Mouse (Mus musculus): ENCODE measurements around the gene Clpb. TPM values are rescaled to one million over a fixed set of nuclear protein-coding genes. Genes with fewer than 3 reads are reported as not detected.

Gene Clpb
- polyA plus RNA-seq, 1 experiment = 7.2 TPM

- Histone ChIP-seq H3K36me3 (ENCODE audit: control insufficient read depth, insufficient read depth, low read length) (no peaks in the 10 kb centered on the region), H3K27ac (ENCODE audit: insufficient read depth, low read depth, low read length) (no peak overlapping the region), H3K4me1 (ENCODE audit: control insufficient read depth, insufficient read depth, insufficient read length, low read length) (no peaks in the 10 kb centered on the region), H3K4me3 (ENCODE audit: low read depth, low read length) (no peak overlapping the region), H3K27me3 (ENCODE audit: control insufficient read depth, insufficient read depth, low read length) (no peaks in the 10 kb centered on the region)
- TF ChIP-seq CTCF (IDR thresholded peaks at IDR 0.05; ENCODE audit: extremely low read depth, insufficient read length, insufficient replicate concordance, low read depth, low read length) (no peak), POLR2A (IDR thresholded peaks at IDR 0.05; ENCODE audit: low read depth, low read length) (no peak)
- WGBS = 32% methylated on average over 3 of the region's 3 CpGs
Observed at GRCm38 (mm10) chr7:101650565-101650964, 12.9 kb upstream of the Clpb start.

DNA sequence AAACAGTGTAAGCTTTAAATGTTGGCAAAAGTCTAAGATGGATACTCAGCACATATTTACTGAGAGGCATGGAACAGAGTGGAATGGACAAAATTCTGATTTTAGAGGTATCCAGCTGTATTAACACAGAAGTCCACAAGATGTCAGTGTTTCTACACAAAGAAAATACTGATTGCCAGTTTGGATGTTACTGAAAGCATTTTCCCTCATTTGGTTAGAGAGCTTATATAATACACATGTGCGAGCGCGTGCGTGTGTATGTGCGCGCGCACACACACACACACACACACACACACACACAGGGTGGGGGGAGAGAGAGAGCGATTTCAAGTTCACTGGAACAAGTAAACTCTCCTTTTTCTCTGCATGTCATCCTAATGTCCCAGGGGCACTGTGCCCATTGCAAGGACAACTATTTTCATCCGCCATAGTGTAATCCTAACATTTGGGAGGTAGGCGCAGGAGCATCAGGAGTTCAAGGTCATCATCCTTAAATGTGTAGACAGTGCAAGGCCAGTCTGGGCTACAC lies 9.7 kb upstream of the Clpb start:
- Histone ChIP-seq H3K27ac (ENCODE audit: insufficient read depth, low read depth, low read length) (no peak overlapping the region), H3K4me1 (ENCODE audit: control insufficient read depth, insufficient read depth, insufficient read length, low read length) (no peaks in the 10 kb centered on the region), H3K4me3 (ENCODE audit: low read depth, low read length) (peak overlapping the region; percentile 24; the same call in 1 of the 2 replicates), H3K36me3 (ENCODE audit: control insufficient read depth, insufficient read depth, low read length) (no peaks in the 10 kb centered on the region), H3K27me3 (ENCODE audit: control insufficient read depth, insufficient read depth, low read length) (no peaks in the 10 kb centered on the region)
- 27% methylated on average over 10 of the region's 10 CpGs for WGBS
- TF ChIP-seq CTCF (IDR thresholded peaks at IDR 0.05; ENCODE audit: extremely low read depth, insufficient read length, insufficient replicate concordance, low read depth, low read length) (no peak), POLR2A (IDR thresholded peaks at IDR 0.05; ENCODE audit: low read depth, low read length) (no peak)

DNA sequence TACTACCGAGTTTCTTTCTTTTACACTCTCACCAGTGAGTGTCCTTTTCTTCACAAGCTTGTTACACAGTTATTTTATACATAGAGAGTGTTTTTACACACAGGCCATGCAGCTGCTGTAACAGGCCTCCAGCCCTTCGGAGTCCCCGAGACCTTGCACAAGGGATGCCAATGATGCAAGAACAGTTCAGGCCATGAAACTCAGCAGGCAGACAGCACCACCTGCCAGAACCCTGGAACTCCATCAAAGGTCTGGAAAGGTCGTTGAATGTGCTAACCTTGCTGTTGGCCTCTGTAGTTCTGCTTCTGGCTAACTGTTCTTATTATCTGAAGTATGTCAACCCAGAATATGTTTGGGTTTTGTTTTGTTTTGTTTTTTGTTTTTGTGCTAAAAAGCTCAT lies 8.5 kb upstream of the Clpb start:
- H3K4me3 ChIP-seq (ENCODE audit: low read depth, low read length) = no peak overlapping the region
- no peak overlapping the region for H3K27ac ChIP-seq (ENCODE audit: insufficient read depth, low read depth, low read length)
- no peaks in the 10 kb centered on the region for H3K4me1 ChIP-seq (ENCODE audit: control insufficient read depth, insufficient read depth, insufficient read length, low read length)
- no peaks in the 10 kb centered on the region for H3K27me3 ChIP-seq (ENCODE audit: control insufficient read depth, insufficient read depth, low read length)
- H3K36me3 ChIP-seq (ENCODE audit: control insufficient read depth, insufficient read depth, low read length) = no peaks in the 10 kb centered on the region
- TF ChIP-seq POLR2A (IDR thresholded peaks at IDR 0.05; ENCODE audit: low read depth, low read length) (no peak), CTCF (IDR thresholded peaks at IDR 0.05; ENCODE audit: extremely low read depth, insufficient read length, insufficient replicate concordance, low read depth, low read length) (no peak)
- 73% methylated on average over 4 of the region's 4 CpGs for WGBS

DNA sequence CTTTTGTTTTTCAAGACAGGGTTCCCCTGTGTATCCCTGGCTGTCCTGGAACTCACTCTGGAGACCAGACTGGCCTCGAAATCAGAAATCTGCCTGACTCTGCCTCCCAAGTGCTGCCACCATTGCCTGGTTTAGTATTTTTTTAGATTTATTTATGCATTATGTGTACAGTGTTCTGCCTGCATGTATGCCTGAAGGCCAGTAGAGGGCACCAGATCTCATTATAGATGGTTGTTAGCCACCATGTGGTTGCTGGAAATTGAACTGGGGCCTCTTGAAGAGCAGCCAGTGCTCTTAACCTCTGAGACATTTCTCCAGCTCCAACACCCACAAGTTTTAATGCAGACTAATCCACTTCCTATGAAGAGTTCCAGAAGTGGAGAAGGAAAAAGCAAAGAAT lies 1.4 kb upstream of the Clpb start:
- no peaks in the 10 kb centered on the region for H3K36me3 ChIP-seq (ENCODE audit: control insufficient read depth, insufficient read depth, low read length)
- 91% methylated on average over 1 of the region's 1 CpGs for WGBS
- TF ChIP-seq CTCF (IDR thresholded peaks at IDR 0.05; ENCODE audit: extremely low read depth, insufficient read length, insufficient replicate concordance, low read depth, low read length) (peak; percentile 23; the same call in 1 of the 2 replicates), POLR2A (IDR thresholded peaks at IDR 0.05; ENCODE audit: low read depth, low read length) (no peak)
- H3K4me3 ChIP-seq (ENCODE audit: low read depth, low read length) = no peak overlapping the region
- H3K27me3 ChIP-seq (ENCODE audit: control insufficient read depth, insufficient read depth, low read length) = no peaks in the 10 kb centered on the region
- no peak overlapping the region for H3K27ac ChIP-seq (ENCODE audit: insufficient read depth, low read depth, low read length)
- H3K4me1 ChIP-seq (ENCODE audit: control insufficient read depth, insufficient read depth, insufficient read length, low read length) = peaks cover 7% of the 10 kb centered on the region

DNA sequence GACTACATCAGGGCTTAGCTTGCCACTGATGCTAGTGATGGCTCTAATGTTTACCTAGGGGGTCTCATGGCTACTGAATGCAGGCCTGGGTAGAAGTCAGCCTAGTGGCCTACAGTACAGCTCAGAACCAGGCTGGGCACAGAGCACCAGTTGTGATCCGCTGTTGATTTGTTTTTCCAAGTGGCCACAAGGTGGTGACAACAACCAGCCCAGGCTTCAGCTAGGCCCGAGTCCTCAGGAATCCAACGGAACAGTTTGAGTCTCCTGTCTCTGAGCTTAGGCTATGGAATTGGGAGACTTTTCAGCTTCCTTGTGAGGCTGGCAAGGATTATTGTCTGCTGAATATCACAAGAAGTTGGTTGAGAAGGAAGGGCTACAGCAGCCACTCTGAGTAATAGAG lies 3.1 kb downstream of the Clpb start:
- 22% methylated on average over 3 of the region's 3 CpGs for WGBS
- Histone ChIP-seq H3K27ac (ENCODE audit: insufficient read depth, low read depth, low read length) (no peak overlapping the region), H3K4me1 (ENCODE audit: control insufficient read depth, insufficient read depth, insufficient read length, low read length) (peaks cover 7% of the 10 kb centered on the region), H3K27me3 (ENCODE audit: control insufficient read depth, insufficient read depth, low read length) (no peaks in the 10 kb centered on the region), H3K36me3 (ENCODE audit: control insufficient read depth, insufficient read depth, low read length) (no peaks in the 10 kb centered on the region), H3K4me3 (ENCODE audit: low read depth, low read length) (no peak overlapping the region)
- TF ChIP-seq CTCF (IDR thresholded peaks at IDR 0.05; ENCODE audit: extremely low read depth, insufficient read length, insufficient replicate concordance, low read depth, low read length) (peak; percentile 61; the same call in 1 of the 2 replicates), POLR2A (IDR thresholded peaks at IDR 0.05; ENCODE audit: low read depth, low read length) (no peak)

- no peaks in the 10 kb centered on the region for H3K27me3 ChIP-seq (ENCODE audit: control insufficient read depth, insufficient read depth, low read length)
- TF ChIP-seq CTCF (IDR thresholded peaks at IDR 0.05; ENCODE audit: extremely low read depth, insufficient read length, insufficient replicate concordance, low read depth, low read length) = no peak
- TF ChIP-seq POLR2A (IDR thresholded peaks at IDR 0.05; ENCODE audit: low read depth, low read length) = no peak
- no peaks in the 10 kb centered on the region; the same call in 1 of the 2 replicates for H3K4me1 ChIP-seq (ENCODE audit: control insufficient read depth, insufficient read depth, insufficient read length, low read length)
- H3K36me3 ChIP-seq (ENCODE audit: control insufficient read depth, insufficient read depth, low read length) = no peaks in the 10 kb centered on the region
- 83% methylated on average over 5 of the region's 5 CpGs for WGBS
- no peak overlapping the region for H3K4me3 ChIP-seq (ENCODE audit: low read depth, low read length)
- H3K27ac ChIP-seq (ENCODE audit: insufficient read depth, low read depth, low read length) = no peak overlapping the region
Observed at GRCm38 (mm10) chr7:101671601-101672280, 8.3 kb downstream of the Clpb start.

- H3K4me3 ChIP-seq (ENCODE audit: low read depth, low read length) = no peak overlapping the region
- no peak overlapping the region for H3K27ac ChIP-seq (ENCODE audit: insufficient read depth, low read depth, low read length)
- WGBS = 53% methylated on average over 2 of the region's 2 CpGs
- no peaks in the 10 kb centered on the region for H3K27me3 ChIP-seq (ENCODE audit: control insufficient read depth, insufficient read depth, low read length)
- no peaks in the 10 kb centered on the region; the same call in 1 of the 2 replicates for H3K4me1 ChIP-seq (ENCODE audit: control insufficient read depth, insufficient read depth, insufficient read length, low read length)
- TF ChIP-seq CTCF (IDR thresholded peaks at IDR 0.05; ENCODE audit: extremely low read depth, insufficient read length, insufficient replicate concordance, low read depth, low read length) (no peak), POLR2A (IDR thresholded peaks at IDR 0.05; ENCODE audit: low read depth, low read length) (no peak)
- no peaks in the 10 kb centered on the region for H3K36me3 ChIP-seq (ENCODE audit: control insufficient read depth, insufficient read depth, low read length)
Observed at GRCm38 (mm10) chr7:101673497-101673896, 10.1 kb downstream of the Clpb start.
